ENCODE assay signal across 15 mouse cellular contexts in genomic region chr1:154148948-154149347, GRCm38 (mm10). TPM values are rescaled to one million over a fixed set of nuclear protein-coding genes. Genes with fewer than 3 reads are reported as not detected.
DNase-seq lines count a peak whose midpoint lies in the region; ATAC-seq and TF ChIP-seq lines count a peak whose summit lies in the region.
"Had no signal": no experiment of that assay in that cellular context is flagged by ENCODE, and none has a peak within 500 bp of the region (broad histone marks: within the 10 kb centered on the region; RNA-seq: fewer than 3 reads in every experiment).

No protein-coding gene starts in this region.

- H3K4me1 ChIP-seq in liver, adult 2 months (ENCODE audit: control insufficient read depth, insufficient read depth, low read length), result peaks cover 14% of the 10 kb centered on the region
- 0 out of 2 replicates have a peak, but pooled peaks cover 2% of the 10 kb centered on the region for H3K4me1 ChIP-seq in liver, embryonic 12.5 days
- no peaks in the 10 kb centered on the region; the same call in 1 of the 2 replicates for H3K4me1 ChIP-seq in forebrain, postnatal 0 days (ENCODE audit: insufficient read depth)

- 21% methylated on average over 10 of the region's 10 CpGs for WGBS in liver, adult 2 months
- WGBS in liver, embryonic 12.5 days (ENCODE audit: insufficient replicate concordance), result 73% methylated on average over 10 of the region's 10 CpGs
- WGBS in forebrain, postnatal 0 days, result 91% methylated on average over 10 of the region's 10 CpGs

- H3K79me2 ChIP-seq in liver, adult 2 months (ENCODE audit: control insufficient read depth, insufficient read depth, low read length), result no peaks in the 10 kb centered on the region

- TF ChIP-seq CTCF in liver, adult 2 months (IDR thresholded peaks at IDR 0.05; ENCODE audit: low read depth, low read length), result no peak
- no peak for TF ChIP-seq CTCF in forebrain, postnatal 0 days (IDR thresholded peaks at IDR 0.05; ENCODE audit: low read depth)

- H3K27ac ChIP-seq in liver, adult 2 months (replicated peaks; ENCODE audit: insufficient read depth, low read depth, low read length), result peak overlapping the region; percentile 29
- H3K27ac ChIP-seq in liver, embryonic 12.5 days, result no peak overlapping the region
- no peak overlapping the region for H3K27ac ChIP-seq in forebrain, postnatal 0 days (ENCODE audit: low read depth, low read length)
- H3K27ac ChIP-seq: hindbrain, embryonic 15.5 days had no signal

- H3K9ac ChIP-seq in liver, adult 2 months (ENCODE audit: low read depth, low read length), result no peak overlapping the region
- H3K9ac ChIP-seq in liver, embryonic 12.5 days, result no peak overlapping the region
- H3K9ac ChIP-seq in forebrain, postnatal 0 days, result no peak overlapping the region
- H3K9ac ChIP-seq: hindbrain, embryonic 15.5 days had no signal

- no peak for ATAC-seq in liver, embryonic 12.5 days
- no peak for ATAC-seq in forebrain, postnatal 0 days
- ATAC-seq: activated CD4-positive, CD25-positive, alpha-beta regulatory T cell, adult 4 months had no signal

- H3K9me3 ChIP-seq in liver, embryonic 12.5 days (replicated peaks), result no peaks in the 10 kb centered on the region
- H3K9me3 ChIP-seq in forebrain, postnatal 0 days (ENCODE audit: low read length), result no peaks in the 10 kb centered on the region
- H3K9me3 ChIP-seq: hindbrain, embryonic 15.5 days had no signal

- H3K4me2 ChIP-seq in liver, embryonic 12.5 days, result no peak overlapping the region
- no peak overlapping the region for H3K4me2 ChIP-seq in forebrain, postnatal 0 days (ENCODE audit: low read depth)
- H3K4me2 ChIP-seq: hindbrain, embryonic 15.5 days had no signal

- no peak overlapping the region for H3K4me3 ChIP-seq in liver, adult 2 months (ENCODE audit: insufficient read depth, low read depth, low read length)
- no peak overlapping the region for H3K4me3 ChIP-seq in liver, embryonic 12.5 days
- no peak overlapping the region for H3K4me3 ChIP-seq in forebrain, postnatal 0 days (ENCODE audit: low read depth, low read length)
- H3K4me3 ChIP-seq: hindbrain, embryonic 15.5 days had no signal

- H3K36me3 ChIP-seq in liver, adult 2 months (ENCODE audit: control insufficient read depth, insufficient read depth, low read length), result no peaks in the 10 kb centered on the region
- no peaks in the 10 kb centered on the region for H3K36me3 ChIP-seq in liver, embryonic 12.5 days
- H3K36me3 ChIP-seq in forebrain, postnatal 0 days (ENCODE audit: insufficient read depth), result no peaks in the 10 kb centered on the region
- H3K36me3 ChIP-seq: hindbrain, embryonic 15.5 days had no signal

- peak; percentile 94 for DNase-seq in liver, adult 2 months (ENCODE audit: extremely low read depth, low read depth, low spot score)
- peak; percentile 66 for DNase-seq in adrenal gland, postnatal 14 days
- peak; percentile 76 for DNase-seq in kidney, adult 18-20 months
- DNase-seq in lung, postnatal 14 days, result peak; percentile 12
- DNase-seq in embryo, embryonic 10 days (ENCODE audit: low spot score), result no peak
- no peak for DNase-seq in forebrain, postnatal 0 days
- DNase-seq in left cerebral cortex, adult 9 months (ENCODE audit: low spot score in 2 of 2), result no peak
- DNase-seq: cerebellum, adult 8-10 months; gastrocnemius, postnatal 14 days; right cerebral cortex, postnatal 4 days; thymus, postnatal 25 days had no signal

- no peaks in the 10 kb centered on the region for H3K27me3 ChIP-seq in liver, adult 2 months (ENCODE audit: control insufficient read depth, insufficient read depth, low read length)
- H3K27me3 ChIP-seq in liver, embryonic 12.5 days (replicated peaks), result no peaks in the 10 kb centered on the region
- no peaks in the 10 kb centered on the region for H3K27me3 ChIP-seq in forebrain, postnatal 0 days (ENCODE audit: insufficient read depth, low read length)
- H3K27me3 ChIP-seq: hindbrain, embryonic 15.5 days had no signal

- TF ChIP-seq POLR2A in liver, adult 2 months (IDR thresholded peaks at IDR 0.05; ENCODE audit: extremely low read depth, insufficient read depth, low read length), result no peak

RNA-seq across cellular contexts. Expression of gene Zfp648, which starts 52.0 kb away (rescaled TPM):
- total RNA-seq in liver, adult 2 months (2014; rRNA removed), result not detected in 2 replicates
- polyA plus RNA-seq in liver, adult 2 months (2012; rRNA removed), result not detected in 2 replicates
- polyA plus RNA-seq in liver, embryonic 12.5 days (2016; fragmentation: Nextera tagmentation; extraction: Ambion mirVana), result 0.08 TPM in 2 replicates
- 0.30 TPM in 2 replicates for total RNA-seq in adrenal gland, postnatal 14 days (2021)
- total RNA-seq in forebrain, postnatal 0 days (2014; rRNA removed), result 0.15 and 0.19 TPM in 2 replicates
- 0.74 and 0.93 TPM in 2 replicates for polyA plus RNA-seq in forebrain, postnatal 0 days (2015; fragmentation: Nextera tagmentation; extraction: Ambion mirVana)
- total RNA-seq: megakaryocyte, adult 5-6 weeks had no signal
- polyA plus RNA-seq: activated CD4-positive, CD25-positive, alpha-beta regulatory T cell, adult 4 months had no signal

Comparison
In these comparisons a context has a peak if more than half of its experiments do, and no peak if none do; other contexts are left out.
1. DNase-seq: peak in liver, adult 2 months (single experiment), adrenal gland, postnatal 14 days (single experiment), kidney, adult 18-20 months (single experiment) and lung, postnatal 14 days (single experiment); none in embryo, embryonic 10 days (single experiment), forebrain, postnatal 0 days (single experiment) and left cerebral cortex, adult 9 months (0 of 2).